Mouse (Mus musculus) neural tube, embryonic 10.5 days (tissue): Measurements from ENCODE around the gene Slc25a41.

ENCODE experiments used
- DNase-seq: peaks from one replicate; pipeline ENCODE4 v3.0.0-alpha.2; 2017; ENCODE audit warnings: low spot score; ENCODE audit errors: extremely low spot score

Gene Slc25a41

GRCm38 (mm10) chr17:57047406-57047805 lies 6.0 kb upstream of the Slc25a41 start:
- DNase-seq = no peak

- DNase-seq = no peak
These were observed 2.5 kb downstream of the Slc25a41 start for GRCm38 (mm10) chr17:57038978-57039377.

GRCm38 (mm10) chr17:57032854-57033253 lies 8.6 kb downstream of the Slc25a41 start:
- DNase-seq = no peak

GRCm38 (mm10) chr17:57031661-57032420 lies 9.6 kb downstream of the Slc25a41 start:
- DNase-seq = peak; percentile 96

GRCm38 (mm10) chr17:57030931-57031660 lies 10.4 kb downstream of the Slc25a41 start, which contains the start of gene Khsrp:
TSS of gene Khsrp (minus strand) at chr17:57031522.
- peak; percentile 66 for DNase-seq

- DNase-seq = no peak
These were observed 11.8 kb downstream of the Slc25a41 start for GRCm38 (mm10) chr17:57029691-57030090.

GRCm38 (mm10) chr17:57027471-57027870 lies 14.0 kb downstream of the Slc25a41 start:
- no peak for DNase-seq

GRCm38 (mm10) chr17:57020960-57021359 lies 20.5 kb downstream of the Slc25a41 start:
- DNase-seq = no peak

GRCm38 (mm10) chr17:57019693-57020092 lies 21.8 kb downstream of the Slc25a41 start:
- no peak for DNase-seq

- DNase-seq = no peak
These were observed 29.1 kb downstream of the Slc25a41 start for GRCm38 (mm10) chr17:57012245-57012795.

- DNase-seq = peak; percentile 99
These were observed 30.0 kb downstream of the Slc25a41 start, which contains the start of the genes Gtf2f1 and Gm17949 for GRCm38 (mm10) chr17:57011236-57012141. TSS of gene Gtf2f1 (minus strand) at chr17:57011288. TSS of gene Gm17949 (plus strand) at chr17:57011469.

- DNase-seq = no peak
These were observed 30.6 kb downstream of the Slc25a41 start for GRCm38 (mm10) chr17:57010911-57011235.

- no peak for DNase-seq
These were observed 34.1 kb downstream of the Slc25a41 start for GRCm38 (mm10) chr17:57007137-57007905.

GRCm38 (mm10) chr17:57003994-57004393 lies 37.5 kb downstream of the Slc25a41 start:
- no peak for DNase-seq

- DNase-seq = no peak
These were observed 40.2 kb downstream of the Slc25a41 start for GRCm38 (mm10) chr17:57001228-57001627.

GRCm38 (mm10) chr17:56999968-57000609 lies 41.4 kb downstream of the Slc25a41 start, which contains the start of gene Pspn:
TSS of gene Pspn (minus strand) at chr17:57000018.
- no peak for DNase-seq

- DNase-seq = no peak
These were observed 42.0 kb downstream of the Slc25a41 start for GRCm38 (mm10) chr17:56999414-56999813.

- peak; percentile 93 for DNase-seq
These were observed 44.3 kb downstream of the Slc25a41 start, which contains the start of gene Alkbh7 for GRCm38 (mm10) chr17:56997029-56997667. TSS of gene Alkbh7 (plus strand) at chr17:56997339.

GRCm38 (mm10) chr17:56996506-56996905 lies 44.9 kb downstream of the Slc25a41 start:
- no peak for DNase-seq
